Mouse (Mus musculus): ENCODE results near the gene Maats1. TPM values are rescaled to one million over a fixed set of nuclear protein-coding genes. Genes with fewer than 3 reads are reported as not detected.

Gene Maats1
- polyA plus RNA-seq, 1 experiment from 2014 or later: 0.04 TPM

DNA sequence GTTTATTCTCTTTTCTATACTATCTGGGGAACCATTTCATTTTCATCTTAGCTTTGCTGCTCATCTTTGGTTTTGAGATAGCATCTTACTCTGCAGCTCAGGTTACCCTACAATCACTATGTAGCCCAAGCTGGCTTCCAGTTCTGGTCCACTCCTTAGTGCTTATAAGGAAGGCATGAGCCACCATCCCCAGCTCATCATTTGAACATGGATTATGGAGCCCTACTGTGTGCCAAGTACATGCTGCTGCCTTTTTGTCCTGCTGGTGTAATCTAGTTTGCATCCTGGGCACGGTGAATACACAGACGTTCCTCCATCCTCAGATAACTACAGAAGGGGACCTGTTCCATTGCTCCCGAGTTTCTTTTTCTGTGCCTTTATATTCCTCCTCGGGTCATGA lies 30.9 kb upstream of the Maats1 start:
- Histone ChIP-seq H3K27ac (ENCODE audit: low read depth) (peak overlapping the region; percentile 89; the same call in 1 of the 2 replicates), H3K4me3 (ENCODE audit: low read depth, low read length) (peak overlapping the region; percentile 56), H3K27me3 (ENCODE audit: insufficient read depth, low read length) (no peaks in the 10 kb centered on the region), H3K9me3 (ENCODE audit: low read length) (no peaks in the 10 kb centered on the region), H3K9ac (replicated peaks) (peak overlapping the region; percentile 68), H3K4me2 (ENCODE audit: low read depth, low read length) (peak overlapping the region; percentile 76), H3K4me1 (ENCODE audit: insufficient read depth) (peaks cover 38% of the 10 kb centered on the region), H3K36me3 (replicated peaks; ENCODE audit: insufficient read depth, low read length) (peaks cover 2% of the 10 kb centered on the region; the same call in 1 of the 2 replicates)
- ATAC-seq (no peak), DNase-seq (no peak)
- WGBS (ENCODE audit: insufficient replicate concordance): 77% methylated on average over 4 of the region's 4 CpGs
- no peak for TF ChIP-seq CTCF (IDR thresholded peaks at IDR 0.05; ENCODE audit: low read depth)
- no peak for TF ChIP-seq EP300 (IDR thresholded peaks at IDR 0.05; ENCODE audit: low read depth)

DNA sequence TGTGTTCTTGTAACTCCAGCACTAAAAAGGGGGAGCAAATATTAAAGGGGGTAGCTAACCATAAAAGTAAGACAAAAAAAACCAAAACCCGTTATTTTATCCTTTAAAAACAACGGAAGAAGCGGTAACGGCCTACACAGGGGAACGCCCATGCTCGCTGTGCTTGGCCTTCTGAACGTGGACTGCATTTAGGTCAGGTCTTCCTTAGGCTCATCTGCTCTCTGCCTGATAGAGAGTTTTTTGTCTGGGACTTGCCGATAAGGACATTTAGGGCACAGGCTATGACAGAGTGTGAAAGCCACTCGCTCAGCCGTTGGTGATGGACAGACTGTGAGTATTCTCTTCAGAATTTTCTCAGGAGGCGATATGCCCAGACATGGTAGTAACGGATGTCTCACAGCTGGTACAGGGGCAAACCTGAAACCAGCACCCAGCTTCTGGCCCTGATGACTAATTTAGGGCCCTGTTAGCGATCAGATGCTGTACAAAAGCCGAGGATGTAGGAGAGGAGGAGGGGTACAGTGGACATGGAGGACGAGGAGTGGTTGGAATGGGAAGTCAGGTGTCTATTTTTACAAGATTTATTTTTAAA lies 29.9 kb upstream of the Maats1 start:
- TF ChIP-seq EP300 (IDR thresholded peaks at IDR 0.05; ENCODE audit: low read depth) (peak; percentile 99), CTCF (IDR thresholded peaks at IDR 0.05; ENCODE audit: low read depth) (no peak)
- Histone ChIP-seq H3K27me3 (ENCODE audit: insufficient read depth, low read length) (no peaks in the 10 kb centered on the region), H3K9me3 (ENCODE audit: low read length) (no peaks in the 10 kb centered on the region), H3K27ac (ENCODE audit: low read depth) (peak overlapping the region; percentile 89), H3K4me1 (ENCODE audit: insufficient read depth) (peaks cover 38% of the 10 kb centered on the region), H3K9ac (replicated peaks) (peak overlapping the region; percentile 68), H3K4me3 (ENCODE audit: low read depth, low read length) (peak overlapping the region; percentile 56), H3K36me3 (replicated peaks; ENCODE audit: insufficient read depth, low read length) (0 out of 2 replicates have a peak, but pooled peaks cover 2% of the 10 kb centered on the region), H3K4me2 (ENCODE audit: low read depth, low read length) (peak overlapping the region; percentile 76)
- ATAC-seq: peak; percentile 90
- WGBS (ENCODE audit: insufficient replicate concordance): 55% methylated on average over 15 of the region's 15 CpGs
- peak; percentile 66 for DNase-seq

DNA sequence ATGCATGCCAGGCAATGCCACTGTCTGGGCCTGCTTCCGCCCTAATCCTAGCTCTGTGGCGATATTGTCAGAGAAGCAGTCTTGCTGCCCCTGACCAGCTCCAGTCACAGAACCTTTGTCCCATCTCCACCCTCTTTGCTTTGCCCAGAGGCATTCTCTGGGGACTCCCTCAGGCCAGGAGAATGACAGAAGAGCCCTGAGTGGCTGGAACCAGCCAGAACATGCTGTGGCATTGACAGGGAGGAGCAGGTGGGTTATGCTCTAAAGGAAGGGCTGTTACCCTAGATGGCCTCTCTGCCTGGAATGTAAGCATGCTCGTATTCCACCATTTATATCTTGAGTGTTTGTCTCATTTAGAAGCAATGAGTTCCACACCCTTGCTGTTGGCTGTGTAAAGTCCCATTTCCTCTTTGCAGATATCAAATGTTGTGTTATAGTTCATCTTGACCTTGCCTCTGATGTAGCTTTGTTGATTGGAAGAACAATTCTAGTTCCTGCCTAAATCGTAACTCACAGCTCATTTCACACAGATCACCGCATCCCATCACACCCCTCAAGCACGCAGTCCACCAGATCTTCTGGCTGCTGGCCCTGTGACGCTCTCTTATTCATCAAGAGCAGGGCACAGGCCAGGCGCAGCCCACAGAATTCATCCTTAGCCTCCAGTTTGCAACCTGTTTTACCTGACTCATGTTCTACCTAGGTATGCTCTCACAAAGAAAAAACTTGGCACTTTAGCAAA lies 28.9 kb upstream of the Maats1 start:
- H3K9me3 ChIP-seq (ENCODE audit: low read length): no peaks in the 10 kb centered on the region
- no peaks in the 10 kb centered on the region for H3K27me3 ChIP-seq (ENCODE audit: insufficient read depth, low read length)
- H3K9ac ChIP-seq (replicated peaks): peak overlapping the region; percentile 68; the same call in 1 of the 2 replicates
- no peak overlapping the region for H3K4me3 ChIP-seq (ENCODE audit: low read depth, low read length)
- H3K4me1 ChIP-seq (ENCODE audit: insufficient read depth): peaks cover 33% of the 10 kb centered on the region
- DNase-seq (no peak), ATAC-seq (no peak)
- H3K4me2 ChIP-seq (ENCODE audit: low read depth, low read length): peak overlapping the region; percentile 76
- 77% methylated on average over 8 of the region's 8 CpGs for WGBS (ENCODE audit: insufficient replicate concordance)
- H3K27ac ChIP-seq (ENCODE audit: low read depth): peak overlapping the region; percentile 89
- 0 out of 2 replicates have a peak, but pooled peaks cover 1% of the 10 kb centered on the region for H3K36me3 ChIP-seq (replicated peaks; ENCODE audit: insufficient read depth, low read length)
- TF ChIP-seq CTCF (IDR thresholded peaks at IDR 0.05; ENCODE audit: low read depth) (no peak), EP300 (IDR thresholded peaks at IDR 0.05; ENCODE audit: low read depth) (no peak)

DNA sequence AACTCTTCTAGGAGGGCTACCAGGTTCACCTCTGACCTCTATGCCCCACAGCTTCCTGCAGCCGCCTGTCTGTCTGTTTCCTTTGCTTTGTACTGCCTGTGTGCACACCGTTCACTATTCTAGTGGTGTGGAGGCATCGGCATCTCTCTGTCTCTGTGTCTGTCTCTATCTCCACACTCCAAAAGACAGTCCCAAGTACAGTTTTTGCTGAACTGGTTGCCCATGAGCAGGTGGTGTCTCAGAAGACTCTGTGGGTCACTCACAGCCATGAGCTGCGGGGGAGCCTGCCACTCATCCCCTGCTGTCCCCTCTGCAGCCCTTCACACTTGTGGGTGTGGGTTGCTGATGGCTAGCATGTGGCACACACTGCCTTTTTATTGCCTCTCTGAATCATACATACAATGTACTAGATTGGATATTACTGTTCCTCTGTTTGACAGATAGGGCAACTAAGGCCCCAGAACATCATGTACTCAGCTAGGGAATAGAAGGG lies 28.1 kb upstream of the Maats1 start:
- Histone ChIP-seq H3K27me3 (ENCODE audit: insufficient read depth, low read length) (no peaks in the 10 kb centered on the region), H3K9ac (replicated peaks) (no peak overlapping the region), H3K27ac (ENCODE audit: low read depth) (peak overlapping the region; percentile 19; the same call in 1 of the 2 replicates), H3K4me1 (ENCODE audit: insufficient read depth) (peaks cover 26% of the 10 kb centered on the region), H3K4me3 (ENCODE audit: low read depth, low read length) (no peak overlapping the region), H3K36me3 (replicated peaks; ENCODE audit: insufficient read depth, low read length) (no peaks in the 10 kb centered on the region), H3K9me3 (ENCODE audit: low read length) (no peaks in the 10 kb centered on the region), H3K4me2 (ENCODE audit: low read depth, low read length) (no peak overlapping the region)
- TF ChIP-seq CTCF (IDR thresholded peaks at IDR 0.05; ENCODE audit: low read depth) (no peak), EP300 (IDR thresholded peaks at IDR 0.05; ENCODE audit: low read depth) (no peak)
- 64% methylated on average over 4 of the region's 4 CpGs for WGBS (ENCODE audit: insufficient replicate concordance)
- no peak for ATAC-seq
- no peak for DNase-seq

DNA sequence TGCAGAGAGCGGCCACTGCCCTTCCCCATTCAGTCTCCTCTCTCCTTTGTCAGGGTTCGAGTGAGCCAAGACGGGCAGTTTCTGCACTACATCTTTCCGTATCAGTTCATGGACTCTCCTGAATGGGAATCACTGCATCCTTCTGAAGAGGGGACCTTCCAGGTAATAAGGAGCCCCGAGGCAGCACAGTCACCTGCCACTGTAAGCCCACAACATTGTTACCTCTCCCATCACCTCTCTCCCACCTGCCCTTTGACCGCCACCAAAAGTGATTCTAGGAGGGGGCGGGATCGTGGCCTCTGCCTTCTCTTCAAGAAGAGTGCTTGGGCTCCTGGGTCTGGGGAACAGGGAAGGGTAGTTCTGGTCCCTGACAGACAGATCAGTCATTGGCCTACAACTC lies 27.5 kb upstream of the Maats1 start:
- WGBS (ENCODE audit: insufficient replicate concordance): 89% methylated on average over 8 of the region's 8 CpGs
- no peak overlapping the region for H3K4me3 ChIP-seq (ENCODE audit: low read depth, low read length)
- H3K9ac ChIP-seq (replicated peaks): no peak overlapping the region
- no peak for TF ChIP-seq CTCF (IDR thresholded peaks at IDR 0.05; ENCODE audit: low read depth)
- no peak for TF ChIP-seq EP300 (IDR thresholded peaks at IDR 0.05; ENCODE audit: low read depth)
- H3K4me2 ChIP-seq (ENCODE audit: low read depth, low read length): no peak overlapping the region
- ATAC-seq (no peak), DNase-seq (no peak)
- H3K27ac ChIP-seq (ENCODE audit: low read depth): no peak overlapping the region
- no peaks in the 10 kb centered on the region for H3K36me3 ChIP-seq (replicated peaks; ENCODE audit: insufficient read depth, low read length)
- H3K27me3 ChIP-seq (ENCODE audit: insufficient read depth, low read length): no peaks in the 10 kb centered on the region
- H3K4me1 ChIP-seq (ENCODE audit: insufficient read depth): peaks cover 20% of the 10 kb centered on the region
- no peaks in the 10 kb centered on the region for H3K9me3 ChIP-seq (ENCODE audit: low read length)

DNA sequence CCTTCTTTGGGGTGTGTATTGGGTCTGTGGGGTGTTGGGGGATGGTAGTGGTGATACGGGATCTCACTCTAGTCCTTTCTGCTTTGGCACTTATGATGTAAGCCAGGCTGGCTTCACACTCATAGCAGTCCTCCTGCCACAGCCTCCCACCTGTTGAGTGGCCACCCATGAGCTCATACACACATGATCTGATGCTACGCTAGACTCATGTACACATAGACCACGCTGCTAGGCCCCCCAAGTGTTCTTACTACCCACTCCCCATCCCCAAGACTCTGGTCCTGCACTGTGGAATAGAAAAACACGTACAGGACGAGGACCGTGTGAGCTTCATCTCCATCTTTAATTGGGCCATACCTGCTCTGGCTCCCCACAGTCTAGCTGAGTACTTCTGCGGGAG lies 27.1 kb upstream of the Maats1 start:
- H3K4me1 ChIP-seq (ENCODE audit: insufficient read depth): peaks cover 17% of the 10 kb centered on the region

More for the DNA sequence above, 27.1 kb upstream of the Maats1 start:
- TF ChIP-seq CTCF (IDR thresholded peaks at IDR 0.05; ENCODE audit: low read depth) (no peak), EP300 (IDR thresholded peaks at IDR 0.05; ENCODE audit: low read depth) (no peak)
- Histone ChIP-seq H3K36me3 (replicated peaks; ENCODE audit: insufficient read depth, low read length) (no peaks in the 10 kb centered on the region), H3K27me3 (ENCODE audit: insufficient read depth, low read length) (no peaks in the 10 kb centered on the region), H3K4me3 (ENCODE audit: low read depth, low read length) (no peak overlapping the region), H3K4me2 (ENCODE audit: low read depth, low read length) (no peak overlapping the region), H3K9me3 (ENCODE audit: low read length) (no peaks in the 10 kb centered on the region), H3K27ac (ENCODE audit: low read depth) (no peak overlapping the region), H3K9ac (replicated peaks) (no peak overlapping the region)
- DNase-seq: no peak
- WGBS (ENCODE audit: insufficient replicate concordance): 85% methylated on average over 7 of the region's 7 CpGs
- ATAC-seq: no peak

Measured in liver, postnatal 0 days (tissue).